In genomic region chr1:151428263-151429221, GRCm38 (mm10) we compare ENCODE assay signal across 8 mouse cellular contexts. TPM values are rescaled to one million over a fixed set of nuclear protein-coding genes. Genes with fewer than 3 reads are reported as not detected.
DNase-seq lines count a peak whose midpoint lies in the region; ATAC-seq and TF ChIP-seq lines count a peak whose summit lies in the region.

Gene Swt1 (minus strand): TSS chr1:151428455.
Gene Trmt1l (plus strand): TSS chr1:151428542.

- peak; percentile 98 for DNase-seq in A20 (ENCODE audit: low read depth, low spot score)
- DNase-seq in heart, adult 9 months (ENCODE audit: low spot score in 2 of 2) = peak; percentile 99 to 100
- peak; percentile 95 to 96 for DNase-seq in monocyte, adult 2 months (ENCODE audit: low read depth in 1 of 2, low spot score in 2 of 2)
- peak; percentile 98 for DNase-seq in spleen, postnatal 36 days (ENCODE audit: low spot score in 2 of 2)

- peaks cover 2% of the 10 kb centered on the region; the same call in 1 of the 2 replicates for H3K36me3 ChIP-seq in kidney, embryonic 14.5 days (ENCODE audit: control insufficient read depth, insufficient read depth, low read length)
- no peaks in the 10 kb centered on the region; the same call in 1 of the 2 replicates for H3K36me3 ChIP-seq in limb, embryonic 15.5 days

- TF ChIP-seq POLR2A in bone marrow macrophage, adult 2 months (IDR thresholded peaks at IDR 0.05; ENCODE audit: borderline replicate concordance, low read depth, low read length) = peak; percentile 94
- TF ChIP-seq POLR2A in embryonic fibroblast, embryonic 13.5 days (IDR thresholded peaks at IDR 0.05; ENCODE audit: low read depth, low read length) = peak; percentile 94

- peak within 1 kb of the TSS; percentile 95 for H3K9ac ChIP-seq in kidney, embryonic 14.5 days (ENCODE audit: low read depth, low read length)
- H3K9ac ChIP-seq in limb, embryonic 15.5 days = peak within 1 kb of the TSS; percentile 89

- H3K4me3 ChIP-seq in bone marrow macrophage, adult 2 months (ENCODE audit: insufficient read depth, low read length) = peak within 1 kb of the TSS; percentile 93
- H3K4me3 ChIP-seq in embryonic fibroblast, embryonic 13.5 days (ENCODE audit: insufficient read depth, low read length) = peak within 1 kb of the TSS; percentile 73
- peak within 1 kb of the TSS; percentile 89 for H3K4me3 ChIP-seq in kidney, embryonic 14.5 days (ENCODE audit: low read length)
- peak within 1 kb of the TSS; percentile 84 for H3K4me3 ChIP-seq in limb, embryonic 15.5 days

- H3K9me3 ChIP-seq in kidney, embryonic 14.5 days (ENCODE audit: control insufficient read depth, low read length) = no peaks in the 10 kb centered on the region
- no peaks in the 10 kb centered on the region for H3K9me3 ChIP-seq in limb, embryonic 15.5 days

- H3K4me2 ChIP-seq in kidney, embryonic 14.5 days (replicated peaks; ENCODE audit: low read depth, low read length) = peak within 1 kb of the TSS; percentile 64
- H3K4me2 ChIP-seq in limb, embryonic 15.5 days = peak within 1 kb of the TSS; percentile 51

- peaks cover 9% of the 10 kb centered on the region for H3K4me1 ChIP-seq in bone marrow macrophage, adult 2 months (ENCODE audit: control insufficient read depth, insufficient read depth, low read length)
- peaks cover 3% of the 10 kb centered on the region; the same call in 1 of the 2 replicates for H3K4me1 ChIP-seq in embryonic fibroblast, embryonic 13.5 days (ENCODE audit: control insufficient read depth, insufficient read depth, low read length)
- H3K4me1 ChIP-seq in kidney, embryonic 14.5 days (ENCODE audit: control insufficient read depth, insufficient read depth, low read length) = peaks cover 4% of the 10 kb centered on the region; the same call in 1 of the 2 replicates
- peaks cover 13% of the 10 kb centered on the region for H3K4me1 ChIP-seq in limb, embryonic 15.5 days

- peak within 1 kb of the TSS; percentile 93 for H3K27ac ChIP-seq in bone marrow macrophage, adult 2 months (ENCODE audit: insufficient read depth, low read depth, low read length)
- peak within 1 kb of the TSS; percentile 87 for H3K27ac ChIP-seq in embryonic fibroblast, embryonic 13.5 days (ENCODE audit: insufficient read depth, low read length)
- H3K27ac ChIP-seq in kidney, embryonic 14.5 days (ENCODE audit: low read depth, low read length) = peak within 1 kb of the TSS; percentile 97
- peak within 1 kb of the TSS; percentile 92 for H3K27ac ChIP-seq in limb, embryonic 15.5 days

- H3K27me3 ChIP-seq in kidney, embryonic 14.5 days (ENCODE audit: control insufficient read depth, insufficient read depth, low read length) = no peaks in the 10 kb centered on the region
- no peaks in the 10 kb centered on the region for H3K27me3 ChIP-seq in limb, embryonic 15.5 days

- ATAC-seq in kidney, embryonic 14.5 days (ENCODE audit: low FRiP score, low TSS enrichment) = peak; percentile 100
- ATAC-seq in limb, embryonic 15.5 days (ENCODE audit: insufficient number of reproducible peaks, low FRiP score, low TSS enrichment, low read depth) = peak; percentile 100

- TF ChIP-seq CTCF in bone marrow macrophage, adult 2 months (IDR thresholded peaks at IDR 0.05; ENCODE audit: low read depth, low read length) = no peak
- no peak for TF ChIP-seq CTCF in embryonic fibroblast, embryonic 13.5 days (IDR thresholded peaks at IDR 0.05; ENCODE audit: borderline replicate concordance, insufficient read depth, low read length)

- WGBS in kidney, embryonic 14.5 days = under 1% methylated on average over 74 of the region's 74 CpGs
- WGBS in limb, embryonic 15.5 days = under 1% methylated on average over 74 of the region's 74 CpGs

RNA-seq across cellular contexts. Expression of gene Swt1, which starts in this region (rescaled TPM):
- 17.3 and 17.4 TPM in 2 replicates for polyA plus RNA-seq in bone marrow macrophage, adult 2 months (2012; ENCODE audit: insufficient read depth, insufficient read length, missing spikeins)
- polyA plus RNA-seq in embryonic fibroblast, embryonic 13.5 days (2011; ENCODE audit: insufficient read length, low read depth, missing spikeins) = 15.6 and 19.4 TPM in 2 replicates
- polyA plus RNA-seq in kidney, embryonic 14.5 days (2014; fragmentation: Nextera tagmentation; extraction: Ambion mirVana) = 27.6 and 27.9 TPM in 2 replicates
- 21.6 and 25.1 TPM in 2 replicates for polyA plus RNA-seq in limb, embryonic 15.5 days (2015; fragmentation: Nextera tagmentation; extraction: Ambion mirVana)

RNA-seq across cellular contexts. Expression of gene Trmt1l, which starts in this region (rescaled TPM):
- 41.4 and 42.2 TPM in 2 replicates for polyA plus RNA-seq in bone marrow macrophage, adult 2 months (2012; ENCODE audit: insufficient read depth, insufficient read length, missing spikeins)
- 33.7 and 33.9 TPM in 2 replicates for polyA plus RNA-seq in embryonic fibroblast, embryonic 13.5 days (2011; ENCODE audit: insufficient read length, low read depth, missing spikeins)
- polyA plus RNA-seq in kidney, embryonic 14.5 days (2014; fragmentation: Nextera tagmentation; extraction: Ambion mirVana) = 41.7 and 48.0 TPM in 2 replicates
- polyA plus RNA-seq in limb, embryonic 15.5 days (2015; fragmentation: Nextera tagmentation; extraction: Ambion mirVana) = 37.9 and 40.2 TPM in 2 replicates

Comparison
In these comparisons a context has a peak if more than half of its experiments do, and no peak if none do; other contexts are left out.
1. Peak in every context shown above with its lines: DNase-seq, ATAC-seq, H3K4me3 ChIP-seq and H3K27ac ChIP-seq.